Mouse (Mus musculus): Measurements from ENCODE around the gene 4930432M17Rik.

- TF ChIP-seq EP300 (IDR thresholded peaks at IDR 0.05; ENCODE audit: low read depth) (no peak), CTCF (IDR thresholded peaks at IDR 0.05; ENCODE audit: low read depth) (no peak)
Measured at GRCm38 (mm10) chr3:121693746-121694145, 23.2 kb downstream of the 4930432M17Rik start.
